In genomic region chr11:60808286-60809070, GRCm38 (mm10) we compare ENCODE assay signal across 8 mouse cellular contexts. TPM values are rescaled to one million over a fixed set of nuclear protein-coding genes. Genes with fewer than 3 reads are reported as not detected.
DNase-seq lines count a peak whose midpoint lies in the region.

No protein-coding gene starts in this region.

- intact Hi-C loops in heart, postnatal 14 days (cut with DNase I): no loop called here
- intact Hi-C loops in left cerebral cortex, postnatal 14 days (cut with DNase I): no loop called here

- peak; percentile 24 for DNase-seq in left cerebral cortex, adult 11 months (ENCODE audit: low spot score)
- no peak for DNase-seq in left cerebral cortex, adult 8-10 months (ENCODE audit: low spot score in 2 of 2)
- peak; percentile 84 for DNase-seq in adrenal gland, adult 2 months
- DNase-seq in heart, postnatal 14 days: peak; percentile 47 to 61
- peak; percentile 44 to 53 for DNase-seq in left cerebral cortex, postnatal 14 days (ENCODE audit: low spot score in 2 of 2)
- DNase-seq in ovary, postnatal 10 days (ENCODE audit: low spot score): peak; percentile 13
- no peak for DNase-seq in retina, embryonic 14.5 days (ENCODE audit: low spot score)
- DNase-seq in cerebellum, adult 9-10 months: no peak

RNA-seq across cellular contexts. Expression of gene Shmt1, which starts 3.0 kb away (rescaled TPM):
- total RNA-seq in left cerebral cortex, adult 8-10 months (2022): 1 to 10 TPM; 4.0 to 7.1 (median 5.6) TPM
- total RNA-seq in adrenal gland, adult 2 months (2021): 10 to 100 TPM; 38.7 to 82.4 TPM
- polyA plus RNA-seq in adrenal gland, adult 2 months (2012; rRNA removed): 27.7 and 43.5 TPM in 2 replicates
- total RNA-seq in heart, postnatal 14 days (2021): 10 to 100 TPM in 1 of 2 experiments, 1 to 10 TPM in 1; 8.1 to 11.1 TPM
- total RNA-seq in left cerebral cortex, postnatal 14 days (2021): 1 to 10 TPM; 1.7 to 2.8 TPM

RNA-seq across cellular contexts. Expression of gene Dhrs7b, which starts 22.0 kb away (rescaled TPM):
- total RNA-seq in left cerebral cortex, adult 8-10 months (2022): 10 to 100 TPM; 27.6 to 30.0 (median 29.5) TPM
- total RNA-seq in adrenal gland, adult 2 months (2021): 10 to 100 TPM; 36.9 to 53.7 TPM
- 13.2 and 16.0 TPM in 2 replicates for polyA plus RNA-seq in adrenal gland, adult 2 months (2012; rRNA removed)
- 10 to 100 TPM; 20.6 to 20.7 TPM for total RNA-seq in heart, postnatal 14 days (2021)
- 10 to 100 TPM; 30.6 to 31.5 TPM for total RNA-seq in left cerebral cortex, postnatal 14 days (2021)

RNA-seq across cellular contexts. Expression of gene Smcr8, which starts 31.2 kb away (rescaled TPM):
- total RNA-seq in left cerebral cortex, adult 8-10 months (2022): 10 to 100 TPM; 31.7 to 35.9 (median 32.7) TPM
- 10 to 100 TPM; 19.7 to 33.3 TPM for total RNA-seq in adrenal gland, adult 2 months (2021)
- 6.4 and 8.6 TPM in 2 replicates for polyA plus RNA-seq in adrenal gland, adult 2 months (2012; rRNA removed)
- total RNA-seq in heart, postnatal 14 days (2021): 10 to 100 TPM; 16.9 to 19.3 TPM
- 10 to 100 TPM; 25.5 to 26.5 TPM for total RNA-seq in left cerebral cortex, postnatal 14 days (2021)

RNA-seq across cellular contexts. Expression of gene Top3a, which starts 31.3 kb away (rescaled TPM):
- total RNA-seq in left cerebral cortex, adult 8-10 months (2022): 1 to 10 TPM; 5.4 to 7.2 (median 6.6) TPM
- total RNA-seq in adrenal gland, adult 2 months (2021): 10 to 100 TPM in 1 of 2 experiments, 1 to 10 TPM in 1; 6.7 to 10.7 TPM
- 5.8 and 6.1 TPM in 2 replicates for polyA plus RNA-seq in adrenal gland, adult 2 months (2012; rRNA removed)
- 1 to 10 TPM; 4.5 to 4.8 TPM for total RNA-seq in heart, postnatal 14 days (2021)
- 1 to 10 TPM; 3.4 to 3.9 TPM for total RNA-seq in left cerebral cortex, postnatal 14 days (2021)

Comparison
In these comparisons a context has a peak if more than half of its experiments do, and no peak if none do; other contexts are left out.
1. DNase-seq: peak in left cerebral cortex, adult 11 months (single experiment), adrenal gland, adult 2 months (single experiment), heart, postnatal 14 days (2 of 2), left cerebral cortex, postnatal 14 days (2 of 2) and ovary, postnatal 10 days (single experiment); none in left cerebral cortex, adult 8-10 months (0 of 2), retina, embryonic 14.5 days (single experiment) and cerebellum, adult 9-10 months (single experiment).